Mouse (Mus musculus): Measurements from ENCODE around the gene Tmem54. TPM values are rescaled to one million over a fixed set of nuclear protein-coding genes. Genes with fewer than 3 reads are reported as not detected.

Gene Tmem54
- polyA plus RNA-seq, 1 experiment: not detected

- Histone ChIP-seq H3K9me3 (ENCODE audit: control insufficient read depth, low read length) (no peaks in the 10 kb centered on the region), H3K27me3 (ENCODE audit: control insufficient read depth) (no peaks in the 10 kb centered on the region), H3K4me1 (ENCODE audit: control insufficient read depth) (no peaks in the 10 kb centered on the region), H3K4me3 (replicated peaks) (no peak overlapping the region), H3K36me3 (ENCODE audit: control insufficient read depth) (peaks cover 50% of the 10 kb centered on the region)
- TF ChIP-seq GATA1 (IDR thresholded peaks at IDR 0.05; ENCODE audit: low read length): no peak
- TF ChIP-seq TAL1 (IDR thresholded peaks at IDR 0.05; ENCODE audit: low read length): no peak
These were observed 19.3 kb upstream of the Tmem54 start for GRCm38 (mm10) chr4:129086078-129086477.

GRCm38 (mm10) chr4:129087850-129088249 lies 17.5 kb upstream of the Tmem54 start:
- Histone ChIP-seq H3K4me1 (ENCODE audit: control insufficient read depth) (no peaks in the 10 kb centered on the region), H3K4me3 (replicated peaks) (no peak overlapping the region), H3K36me3 (ENCODE audit: control insufficient read depth) (peaks cover 32% of the 10 kb centered on the region), H3K9me3 (ENCODE audit: control insufficient read depth, low read length) (no peaks in the 10 kb centered on the region), H3K27me3 (ENCODE audit: control insufficient read depth) (no peaks in the 10 kb centered on the region)
- TF ChIP-seq TAL1 (IDR thresholded peaks at IDR 0.05; ENCODE audit: low read length) (no peak), GATA1 (IDR thresholded peaks at IDR 0.05; ENCODE audit: low read length) (no peak)

GRCm38 (mm10) chr4:129095276-129095675 lies 10.1 kb upstream of the Tmem54 start:
- H3K27me3 ChIP-seq (ENCODE audit: control insufficient read depth): peaks cover 14% of the 10 kb centered on the region

GRCm38 (mm10) chr4:129097006-129097405 lies 8.3 kb upstream of the Tmem54 start:
- TF ChIP-seq GATA1 (IDR thresholded peaks at IDR 0.05; ENCODE audit: low read length) (no peak), TAL1 (IDR thresholded peaks at IDR 0.05; ENCODE audit: low read length) (no peak)
- no peak overlapping the region for H3K4me3 ChIP-seq (replicated peaks)
- H3K4me1 ChIP-seq (ENCODE audit: control insufficient read depth): no peaks in the 10 kb centered on the region
- peaks cover 2% of the 10 kb centered on the region; the same call in 1 of the 2 replicates for H3K9me3 ChIP-seq (ENCODE audit: control insufficient read depth, low read length)
- no peaks in the 10 kb centered on the region for H3K36me3 ChIP-seq (ENCODE audit: control insufficient read depth)
- H3K27me3 ChIP-seq (ENCODE audit: control insufficient read depth): peaks cover 14% of the 10 kb centered on the region

More at GRCm38 (mm10) chr4:129095276-129095675, 10.1 kb upstream of the Tmem54 start:
- no peaks in the 10 kb centered on the region for H3K4me1 ChIP-seq (ENCODE audit: control insufficient read depth)
- no peak for TF ChIP-seq GATA1 (IDR thresholded peaks at IDR 0.05; ENCODE audit: low read length)
- H3K36me3 ChIP-seq (ENCODE audit: control insufficient read depth): no peaks in the 10 kb centered on the region
- peaks cover 2% of the 10 kb centered on the region; the same call in 1 of the 2 replicates for H3K9me3 ChIP-seq (ENCODE audit: control insufficient read depth, low read length)
- no peak overlapping the region for H3K4me3 ChIP-seq (replicated peaks)

GRCm38 (mm10) chr4:129102133-129102829 lies 3.1 kb upstream of the Tmem54 start:
- no peak for TF ChIP-seq GATA1 (IDR thresholded peaks at IDR 0.05; ENCODE audit: low read length)
- no peak for TF ChIP-seq TAL1 (IDR thresholded peaks at IDR 0.05; ENCODE audit: low read length)
- Histone ChIP-seq H3K36me3 (ENCODE audit: control insufficient read depth) (no peaks in the 10 kb centered on the region), H3K4me3 (replicated peaks) (no peak overlapping the region), H3K27me3 (ENCODE audit: control insufficient read depth) (peaks cover 40% of the 10 kb centered on the region), H3K9me3 (ENCODE audit: control insufficient read depth, low read length) (no peaks in the 10 kb centered on the region; the same call in 1 of the 2 replicates), H3K4me1 (ENCODE audit: control insufficient read depth) (peaks cover 2% of the 10 kb centered on the region)

- Histone ChIP-seq H3K36me3 (ENCODE audit: control insufficient read depth) (no peaks in the 10 kb centered on the region), H3K27me3 (ENCODE audit: control insufficient read depth) (peaks cover 50% of the 10 kb centered on the region), H3K4me1 (ENCODE audit: control insufficient read depth) (peaks cover 2% of the 10 kb centered on the region), H3K4me3 (replicated peaks) (no peak overlapping the region), H3K9me3 (ENCODE audit: control insufficient read depth, low read length) (no peaks in the 10 kb centered on the region)
- TF ChIP-seq GATA1 (IDR thresholded peaks at IDR 0.05; ENCODE audit: low read length): no peak
- TF ChIP-seq TAL1 (IDR thresholded peaks at IDR 0.05; ENCODE audit: low read length): no peak
These were observed 725 bp downstream of the Tmem54 start for GRCm38 (mm10) chr4:129106073-129106472.

GRCm38 (mm10) chr4:129107348-129107899 lies 2.1 kb downstream of the Tmem54 start:
- TF ChIP-seq GATA1 (IDR thresholded peaks at IDR 0.05; ENCODE audit: low read length) (no peak), TAL1 (IDR thresholded peaks at IDR 0.05; ENCODE audit: low read length) (no peak)

GRCm38 (mm10) chr4:129108624-129109023 lies 3.3 kb downstream of the Tmem54 start:
- H3K4me1 ChIP-seq (ENCODE audit: control insufficient read depth): peaks cover 5% of the 10 kb centered on the region
- no peaks in the 10 kb centered on the region for H3K36me3 ChIP-seq (ENCODE audit: control insufficient read depth)
- TF ChIP-seq GATA1 (IDR thresholded peaks at IDR 0.05; ENCODE audit: low read length) (no peak), TAL1 (IDR thresholded peaks at IDR 0.05; ENCODE audit: low read length) (no peak)
- H3K9me3 ChIP-seq (ENCODE audit: control insufficient read depth, low read length): peaks cover 3% of the 10 kb centered on the region; the same call in 1 of the 2 replicates
- H3K27me3 ChIP-seq (ENCODE audit: control insufficient read depth): peaks cover 51% of the 10 kb centered on the region
- no peak overlapping the region for H3K4me3 ChIP-seq (replicated peaks)

More at GRCm38 (mm10) chr4:129107348-129107899, 2.1 kb downstream of the Tmem54 start:
- Histone ChIP-seq H3K9me3 (ENCODE audit: control insufficient read depth, low read length) (no peaks in the 10 kb centered on the region), H3K4me3 (replicated peaks) (no peak overlapping the region), H3K36me3 (ENCODE audit: control insufficient read depth) (no peaks in the 10 kb centered on the region), H3K27me3 (ENCODE audit: control insufficient read depth) (peaks cover 50% of the 10 kb centered on the region), H3K4me1 (ENCODE audit: control insufficient read depth) (peaks cover 2% of the 10 kb centered on the region)

GRCm38 (mm10) chr4:129110804-129111203 lies 5.5 kb downstream of the Tmem54 start:
- no peaks in the 10 kb centered on the region for H3K36me3 ChIP-seq (ENCODE audit: control insufficient read depth)
- TF ChIP-seq GATA1 (IDR thresholded peaks at IDR 0.05; ENCODE audit: low read length) (no peak), TAL1 (IDR thresholded peaks at IDR 0.05; ENCODE audit: low read length) (no peak)
- peaks cover 3% of the 10 kb centered on the region; the same call in 1 of the 2 replicates for H3K9me3 ChIP-seq (ENCODE audit: control insufficient read depth, low read length)
- H3K4me3 ChIP-seq (replicated peaks): no peak overlapping the region
- peaks cover 42% of the 10 kb centered on the region for H3K27me3 ChIP-seq (ENCODE audit: control insufficient read depth)
- H3K4me1 ChIP-seq (ENCODE audit: control insufficient read depth): peaks cover 3% of the 10 kb centered on the region

Data from erythroblast, embryonic 14.5 days (primary cell).